Mouse (Mus musculus) liver, postnatal 0 days (tissue): ENCODE data around the gene Emd. TPM values are rescaled to one million over a fixed set of nuclear protein-coding genes. Genes with fewer than 3 reads are reported as not detected.

Source experiments
- ATAC-seq: fragments of 200-750 bp; cut with Nextera tagmentation; 2 replicates; pipeline ENCODE4 v1.8.0; 2017; ENCODE audit warnings: mild to moderate bottlenecking, moderate library complexity
- DNase-seq: peaks from one replicate; pipeline ENCODE4 v3.0.0-alpha.2; 2016
- H3K27ac ChIP-seq: fragments of 300-500 bp; sonication (generic); 2 replicates; pipeline ENCODE4 v1.5.1; 2014; ENCODE audit warnings: antibody characterized with exemption, moderate library complexity, mild to moderate bottlenecking, low read depth
- H3K27me3 ChIP-seq: fragments of 300-500 bp; sonication (generic); 2 replicates; pipeline ENCODE4 v1.6.1; 2014; ENCODE audit warnings: low read length, control low read depth, mixed read lengths; ENCODE audit not compliant: insufficient read depth
- H3K36me3 ChIP-seq: fragments of 300-500 bp; sonication (generic); replicated peaks from 2 replicates; pipeline ENCODE4 v1.6.1; 2014; ENCODE audit warnings: mild to moderate bottlenecking, control low read depth, low read length, moderate library complexity, mixed read lengths; ENCODE audit not compliant: insufficient read depth
- H3K4me1 ChIP-seq: fragments of 300-500 bp; sonication (generic); 2 replicates; pipeline ENCODE4 v1.6.1; 2014; ENCODE audit warnings: antibody characterized with exemption, mild to moderate bottlenecking, control low read depth; ENCODE audit not compliant: insufficient read depth
- H3K4me2 ChIP-seq: fragments of 300-500 bp; sonication (generic); 2 replicates; pipeline ENCODE4 v1.6.1; 2014; ENCODE audit warnings: low read depth, mild to moderate bottlenecking, low read length, moderate library complexity, mixed read lengths
- H3K4me3 ChIP-seq: fragments of 300-500 bp; sonication (generic); 2 replicates; pipeline ENCODE4 v1.5.1; 2014; ENCODE audit warnings: low read depth, low read length
- H3K9ac ChIP-seq: fragments of 300-500 bp; sonication (generic); replicated peaks from 2 replicates; pipeline ENCODE4 v1.6.1; 2014; ENCODE audit warnings: mild to moderate bottlenecking, moderate library complexity
- H3K9me3 ChIP-seq: fragments of 300-500 bp; sonication (generic); 2 replicates; pipeline ENCODE4 v1.6.1; 2016; ENCODE audit warnings: mild to moderate bottlenecking, control low read depth, low read length, mixed read lengths
- CTCF ChIP-seq: sonication (generic); IDR thresholded peaks from 2 replicates; pipeline ENCODE4 v1.5.1; 2016; ENCODE audit warnings: antibody characterized with exemption, low read depth
- EP300 ChIP-seq: IDR thresholded peaks from 2 replicates; pipeline ENCODE4 v1.6.1; 2016; ENCODE audit warnings: antibody characterized with exemption, low read depth, mild to moderate bottlenecking
- WGBS: fragments of 180-500 bp; shearing (Covaris S2); extraction: QIAGEN DNeasy Blood & Tissue Kit; methylation state at CpG from one replicate; pipeline ENCODE4 v1.1.7; 2014; ENCODE audit not compliant: insufficient replicate concordance; 5-methylcytosine and 5-hydroxymethylcytosine counted together
- microRNA-seq: library from miRNA; unstranded; fragments of <30 nt; microRNA quantifications from one replicate; pipeline ENCODE4, GENCODE M21; 2016
- polyA plus RNA-seq: library from polyadenylated mRNA; unstranded; fragments of >200 nt; fragmentation: Nextera tagmentation; extraction: Ambion mirVana; gene quantifications from 2 replicates; pipeline ENCODE4 v1.2.1, GENCODE M21; 2015

The Emd gene
- polyA plus RNA-seq, 1 experiment from 2014 or later: 6.8 TPM

DNA sequence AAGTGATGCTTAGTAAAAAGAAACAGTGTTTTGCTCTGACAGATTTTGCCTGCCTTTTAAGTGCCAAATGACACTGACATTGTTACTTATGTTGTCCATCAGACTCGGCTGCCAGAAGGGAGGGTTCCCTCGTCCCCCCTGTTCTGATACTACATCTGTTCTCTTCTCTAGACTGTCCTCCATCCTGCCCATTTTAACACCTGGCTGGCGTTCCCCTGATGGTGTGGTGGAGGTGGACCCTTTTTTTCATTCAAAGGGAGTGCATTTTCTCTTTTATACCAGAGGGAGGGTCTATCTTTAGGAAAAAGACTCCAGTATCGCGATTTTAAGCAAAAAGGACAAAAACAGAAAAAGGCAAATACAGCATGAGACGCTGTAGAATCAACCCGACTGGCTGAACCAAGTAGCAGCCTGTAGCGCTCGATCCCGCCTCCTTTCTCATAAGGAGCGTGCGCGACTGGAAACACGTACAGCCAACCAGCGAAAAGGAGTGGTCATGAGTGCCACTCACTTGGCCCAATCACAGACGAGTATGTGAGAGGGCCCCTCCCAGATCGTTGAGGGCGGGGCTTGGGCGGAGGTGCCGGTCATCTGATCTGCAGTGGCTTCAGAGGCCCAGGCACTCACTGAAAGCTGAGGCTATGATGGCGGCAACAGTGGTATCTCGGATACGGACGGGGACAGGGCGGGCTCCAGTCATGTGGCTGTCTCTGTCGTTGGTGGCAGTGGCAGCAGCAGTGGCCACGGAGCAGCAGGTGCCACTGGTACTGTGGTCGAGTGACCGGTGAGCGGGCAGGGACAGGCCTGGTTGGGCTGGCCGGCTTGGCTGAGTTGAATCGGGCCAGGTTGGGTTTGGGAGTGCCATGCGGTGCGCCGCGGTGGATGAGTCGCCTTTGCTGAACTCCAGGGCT, 42.3 kb downstream of the Emd start, which contains the start of gene Atp6ap1:
Atp6ap1 (plus strand) TSS at position 560 of the 911 bp plus-strand sequence.
- peak within 1 kb of the TSS; percentile 77 for H3K4me2 ChIP-seq
- H3K27ac ChIP-seq: peak within 1 kb of the TSS; percentile 78
- DNase-seq (peak; percentile 93), ATAC-seq (peak; percentile 99)
- WGBS: 20% methylated on average over 37 of the region's 37 CpGs
- H3K4me1 ChIP-seq: peaks cover 9% of the 10 kb centered on the region
- H3K36me3 ChIP-seq: peaks cover 12% of the 10 kb centered on the region; the same call in 1 of the 2 replicates
- peak within 1 kb of the TSS; percentile 84 for H3K9ac ChIP-seq
- H3K27me3 ChIP-seq: no peaks in the 10 kb centered on the region
- no peaks in the 10 kb centered on the region for H3K9me3 ChIP-seq
- no peak for TF ChIP-seq CTCF
- no peak for TF ChIP-seq EP300
- peak within 1 kb of the TSS; percentile 74 for H3K4me3 ChIP-seq

DNA sequence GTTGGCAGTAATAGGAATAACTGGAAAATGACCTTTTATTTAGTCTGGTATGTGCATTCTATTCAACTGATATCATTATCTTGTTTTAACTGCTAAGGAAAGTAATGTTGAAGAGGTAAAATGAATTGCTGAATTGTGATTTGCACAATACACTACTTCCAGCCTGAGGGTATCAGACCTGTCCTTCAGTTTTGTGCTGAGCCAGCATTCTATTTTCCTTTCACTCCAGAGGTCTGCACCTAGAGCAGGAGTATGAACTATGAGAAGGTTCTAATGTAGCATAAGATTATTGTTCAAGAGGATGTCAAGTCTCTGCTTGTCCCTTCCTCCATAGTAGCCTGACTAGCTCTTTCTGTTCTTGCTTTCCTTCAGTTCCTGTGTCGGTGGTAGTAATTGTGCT, 43.9 kb downstream of the Emd start:
- no peak for DNase-seq
- Histone ChIP-seq H3K27ac (no peak overlapping the region), H3K4me2 (peak overlapping the region; percentile 42), H3K36me3 (peaks cover 17% of the 10 kb centered on the region), H3K4me3 (no peak overlapping the region), H3K9ac (no peak overlapping the region), H3K4me1 (peaks cover 9% of the 10 kb centered on the region), H3K9me3 (no peaks in the 10 kb centered on the region), H3K27me3 (no peaks in the 10 kb centered on the region)
- WGBS: 55% methylated on average over 1 of the region's 1 CpGs
- no peak for TF ChIP-seq EP300
- ATAC-seq: no peak

DNA sequence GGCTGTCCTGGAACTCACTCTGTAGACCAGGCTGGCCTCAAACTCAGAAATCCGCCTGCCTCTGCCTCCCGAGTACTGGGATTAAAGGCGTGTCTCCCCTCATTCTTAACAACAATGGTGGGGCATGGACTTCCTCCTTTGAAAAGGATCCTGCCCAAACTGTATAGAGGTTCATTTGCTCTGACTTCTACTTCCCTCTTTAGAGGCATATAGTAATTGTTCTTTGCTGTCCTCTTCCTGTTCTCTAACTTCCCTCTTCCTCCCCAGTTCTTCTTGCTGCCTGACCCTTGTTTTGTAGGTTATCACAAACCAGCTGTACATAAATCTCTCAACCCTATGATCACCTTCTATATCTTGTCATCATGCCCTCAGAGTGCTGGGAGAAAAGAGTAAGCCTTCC, 45.2 kb downstream of the Emd start:
- H3K36me3 ChIP-seq: peaks cover 26% of the 10 kb centered on the region
- peak overlapping the region; percentile 44 for H3K27ac ChIP-seq
- no peak overlapping the region for H3K9ac ChIP-seq
- no peak for ATAC-seq
- peaks cover 9% of the 10 kb centered on the region for H3K4me1 ChIP-seq
- no peaks in the 10 kb centered on the region for H3K9me3 ChIP-seq
- H3K4me3 ChIP-seq: no peak overlapping the region
- no peak overlapping the region for H3K4me2 ChIP-seq
- H3K27me3 ChIP-seq: no peaks in the 10 kb centered on the region
- DNase-seq: no peak
- 57% methylated on average over 3 of the region's 3 CpGs for WGBS
- TF ChIP-seq EP300: no peak
- TF ChIP-seq CTCF: no peak

DNA sequence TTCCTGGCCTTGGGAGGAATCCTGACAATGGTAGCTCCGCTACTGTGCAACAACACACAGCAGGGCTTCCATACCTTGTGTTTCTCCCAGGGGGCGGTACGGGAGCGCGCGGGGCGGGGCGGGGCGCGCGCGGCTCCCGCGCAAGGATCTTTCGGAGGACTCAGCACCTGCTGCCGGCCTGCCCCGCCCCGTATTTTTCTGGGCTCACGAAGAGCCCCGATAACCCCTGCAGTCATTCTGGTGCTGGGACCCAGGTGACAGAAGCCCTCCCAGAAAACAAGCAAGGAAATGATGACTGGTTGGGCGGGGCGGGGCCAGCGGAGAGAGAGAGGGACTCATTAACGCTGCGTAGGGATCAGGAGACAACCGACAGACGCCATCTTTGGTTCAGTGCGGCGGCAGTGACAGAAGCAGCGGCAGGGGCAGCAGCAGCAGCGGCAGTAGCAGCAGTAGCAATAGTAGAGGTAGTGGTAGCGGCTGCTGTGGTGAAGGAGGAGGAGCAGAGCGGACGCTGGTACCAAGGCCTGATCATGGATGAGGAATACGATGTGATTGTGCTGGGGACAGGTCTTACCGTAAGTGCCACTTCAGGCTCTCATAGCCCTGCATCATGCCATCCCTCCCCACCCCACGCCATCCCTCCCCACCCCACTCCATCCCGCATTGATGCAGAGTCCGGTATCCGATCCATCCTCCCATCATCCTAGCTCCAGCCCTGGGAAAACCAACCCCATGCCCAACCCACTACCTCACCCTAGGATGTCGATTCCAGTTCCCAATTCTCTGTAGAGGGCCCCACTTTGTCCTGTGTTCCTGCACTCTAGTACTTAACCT, 50.6 kb downstream of the Emd start, which contains the start of gene Gdi1:
Gdi1 (plus strand) TSS at position 132 of the 834 bp plus-strand sequence.
- peak within 1 kb of the TSS; percentile 93 for H3K27ac ChIP-seq
- peaks cover 3% of the 10 kb centered on the region; the same call in 1 of the 2 replicates for H3K4me1 ChIP-seq
- DNase-seq (peak; percentile 84), ATAC-seq (peak; percentile 94)
- TF ChIP-seq EP300 (no peak; the same call in 1 of the 2 replicates), CTCF (peak; percentile 51)
- peak within 1 kb of the TSS; percentile 73 for H3K4me2 ChIP-seq
- H3K27me3 ChIP-seq: no peaks in the 10 kb centered on the region
- peak within 1 kb of the TSS; percentile 71 for H3K9ac ChIP-seq
- no peaks in the 10 kb centered on the region for H3K9me3 ChIP-seq
- peaks cover 38% of the 10 kb centered on the region for H3K36me3 ChIP-seq
- 10% methylated on average over 38 of the region's 41 CpGs for WGBS
- H3K4me3 ChIP-seq: peak within 1 kb of the TSS; percentile 70

Small RNA genes lying within 50 kb of the gene (microRNA-seq; reads per million reads assigned to microRNA genes)
- not detected for gene Mir7091

Other genes starting within 250 kb of the Emd start
- gene Irak1, start 230.8 kb upstream of the Emd start, polyA plus RNA-seq: 17.9 and 18.7 TPM in 2 replicates
- not detected in 2 replicates for gene Opn1mw, start 127.2 kb upstream of the Emd start, polyA plus RNA-seq
- gene Mecp2, start 119.3 kb upstream of the Emd start, polyA plus RNA-seq: 4.7 and 5.4 TPM in 2 replicates
- not detected in 2 replicates for gene Tex28, start 86.8 kb upstream of the Emd start, polyA plus RNA-seq
- gene Tktl1, start 77.4 kb upstream of the Emd start, polyA plus RNA-seq: not detected in 2 replicates
- gene Flna, start 4.9 kb upstream of the Emd start, polyA plus RNA-seq: 30.2 and 34.1 TPM in 2 replicates
- 438 and 471 TPM in 2 replicates for gene Rpl10, start 16.1 kb downstream of the Emd start, polyA plus RNA-seq
- 30.4 and 31.2 TPM in 2 replicates for gene Taz, start 27.2 kb downstream of the Emd start, polyA plus RNA-seq
- 10.0 and 10.8 TPM in 2 replicates for gene Dnase1l1, start 27.6 kb downstream of the Emd start, polyA plus RNA-seq
- gene Atp6ap1, start 42.4 kb downstream of the Emd start, polyA plus RNA-seq: 58.4 and 62.6 TPM in 2 replicates
- 27.6 and 35.8 TPM in 2 replicates for gene Gdi1, start 50.3 kb downstream of the Emd start, polyA plus RNA-seq
- gene Fam50a, start 58.3 kb downstream of the Emd start, polyA plus RNA-seq: 20.1 and 21.9 TPM in 2 replicates
- gene Plxna3, start 74.4 kb downstream of the Emd start, polyA plus RNA-seq: 0.25 and 0.37 TPM in 2 replicates
- 46.6 and 48.3 TPM in 2 replicates for gene Lage3, start 98.9 kb downstream of the Emd start, polyA plus RNA-seq
- 38.3 TPM in 2 replicates for gene Ubl4a, start 118.5 kb downstream of the Emd start, polyA plus RNA-seq
- gene Slc10a3, start 118.7 kb downstream of the Emd start, polyA plus RNA-seq: 7.7 and 7.8 TPM in 2 replicates
- gene Fam3a, start 138.6 kb downstream of the Emd start, polyA plus RNA-seq: 9.7 and 11.1 TPM in 2 replicates
- 11.7 and 12.9 TPM in 2 replicates for gene Ikbkg, start 138.6 kb downstream of the Emd start, polyA plus RNA-seq
- gene G6pdx, start 174.5 kb downstream of the Emd start, polyA plus RNA-seq: 21.9 and 24.3 TPM in 2 replicates
- gene Gm6880, start 226.7 kb downstream of the Emd start, polyA plus RNA-seq: not detected in 2 replicates